Mouse (Mus musculus) bone marrow, adult 2 months (tissue): ENCODE measurements around the gene Itih5. TPM values are rescaled to one million over a fixed set of nuclear protein-coding genes. Genes with fewer than 3 reads are reported as not detected.

Source experiments
- H3K27ac ChIP-seq: fragments of 200-500 bp; 2 replicates; pipeline ENCODE4 v1.5.1; 2012; ENCODE audit warnings: low read depth, mild to moderate bottlenecking, control low read depth, inconsistent platforms, low read length; ENCODE audit not compliant: control insufficient read depth, poor library complexity, insufficient read depth
- H3K4me1 ChIP-seq: fragments of 200-500 bp; 2 replicates; pipeline ENCODE4 v1.6.1; 2011; ENCODE audit warnings: low read length; ENCODE audit not compliant: control insufficient read depth, insufficient read depth
- H3K4me3 ChIP-seq: fragments of 200-500 bp; replicated peaks from 2 replicates; pipeline ENCODE3; 2011; ENCODE audit warnings: mild to moderate bottlenecking, low read depth, low read length, control low read depth; ENCODE audit not compliant: control insufficient read depth
- CTCF ChIP-seq: fragments of 200-500 bp; IDR thresholded peaks from 2 replicates; pipeline ENCODE4 v1.5.1; 2011; ENCODE audit warnings: low read length, control low read depth; ENCODE audit not compliant: control insufficient read depth, insufficient read depth
- POLR2A ChIP-seq: fragments of 200-500 bp; IDR thresholded peaks from 2 replicates; pipeline ENCODE4 v1.6.1; 2011; ENCODE audit warnings: low read depth, mild to moderate bottlenecking, control low read depth, low read length, borderline replicate concordance; ENCODE audit not compliant: control insufficient read depth
- WGBS: fragments of 180-500 bp; shearing (Covaris S2); methylation state at CpG from one replicate; pipeline ENCODE4 v1.1.7; 2018; 5-methylcytosine and 5-hydroxymethylcytosine counted together
- polyA plus RNA-seq: library from polyadenylated mRNA; stranded (reverse); fragments of >200 nt; gene quantifications from 2 replicates; pipeline ENCODE4 v1.2.4, GENCODE M21; 2011; ENCODE audit warnings: low replicate concordance; ENCODE audit not compliant: missing spikeins, insufficient read depth, insufficient read length

Itih5 gene
- polyA plus RNA-seq, 1 experiment, result 1.7 TPM

GRCm38 (mm10) chr2:10152590-10152989, 781 bp upstream of the Itih5 start:
- peak overlapping the region; percentile 62; the same call in 1 of the 2 replicates for H3K27ac ChIP-seq
- no peak overlapping the region for H3K4me3 ChIP-seq
- TF ChIP-seq CTCF (no peak), POLR2A (no peak)
- H3K4me1 ChIP-seq, result peaks cover 2% of the 10 kb centered on the region
- 1% methylated on average over 5 of the region's 5 CpGs for WGBS

GRCm38 (mm10) chr2:10157184-10157583, 3.8 kb downstream of the Itih5 start:
- no peak for TF ChIP-seq POLR2A
- no peak for TF ChIP-seq CTCF
- no peak overlapping the region for H3K4me3 ChIP-seq
- peaks cover 3% of the 10 kb centered on the region for H3K4me1 ChIP-seq
- no peak overlapping the region for H3K27ac ChIP-seq
- 72% methylated on average over 10 of the region's 10 CpGs for WGBS

GRCm38 (mm10) chr2:10162011-10162410, 8.6 kb downstream of the Itih5 start:
- TF ChIP-seq CTCF (no peak), POLR2A (no peak)
- Histone ChIP-seq H3K4me1 (peaks cover 3% of the 10 kb centered on the region; the same call in 1 of the 2 replicates), H3K27ac (no peak overlapping the region), H3K4me3 (no peak overlapping the region)
- WGBS, result 83% methylated on average over 4 of the region's 4 CpGs

- TF ChIP-seq POLR2A (no peak), CTCF (no peak)
- peaks cover 3% of the 10 kb centered on the region; the same call in 1 of the 2 replicates for H3K4me1 ChIP-seq
- WGBS, result 3% methylated on average over 6 of the region's 6 CpGs
- no peak overlapping the region for H3K4me3 ChIP-seq
- no peak overlapping the region for H3K27ac ChIP-seq
Observed at GRCm38 (mm10) chr2:10166635-10167034, 13.3 kb downstream of the Itih5 start.

- Histone ChIP-seq H3K4me3 (no peak overlapping the region), H3K4me1 (peaks cover 3% of the 10 kb centered on the region; the same call in 1 of the 2 replicates), H3K27ac (no peak overlapping the region)
- no peak for TF ChIP-seq POLR2A
- TF ChIP-seq CTCF, result no peak
- WGBS, result 29% methylated on average over 11 of the region's 11 CpGs
Observed at GRCm38 (mm10) chr2:10167283-10167682, 13.9 kb downstream of the Itih5 start.

- Histone ChIP-seq H3K27ac (no peak overlapping the region), H3K4me3 (no peak overlapping the region), H3K4me1 (peaks cover 3% of the 10 kb centered on the region; the same call in 1 of the 2 replicates)
- no peak for TF ChIP-seq POLR2A
- TF ChIP-seq CTCF, result no peak
- 61% methylated on average over 8 of the region's 8 CpGs for WGBS
Observed at GRCm38 (mm10) chr2:10168016-10168415, 14.6 kb downstream of the Itih5 start.

- Histone ChIP-seq H3K4me1 (peaks cover 3% of the 10 kb centered on the region; the same call in 1 of the 2 replicates), H3K27ac (no peak overlapping the region), H3K4me3 (no peak overlapping the region)
- WGBS, result 90% methylated on average over 16 of the region's 16 CpGs
- TF ChIP-seq POLR2A, result no peak
Observed at GRCm38 (mm10) chr2:10169991-10170390, 16.6 kb downstream of the Itih5 start.

- TF ChIP-seq CTCF, result no peak
- no peak for TF ChIP-seq POLR2A
Observed at GRCm38 (mm10) chr2:10193553-10193952, 40.2 kb downstream of the Itih5 start.

GRCm38 (mm10) chr2:10195162-10195561, 41.8 kb downstream of the Itih5 start:
- Histone ChIP-seq H3K4me1 (no peaks in the 10 kb centered on the region; the same call in 1 of the 2 replicates), H3K4me3 (no peak overlapping the region), H3K27ac (no peak overlapping the region)
- TF ChIP-seq POLR2A (no peak), CTCF (peak; percentile 31; the same call in 1 of the 2 replicates)
- 83% methylated on average over 3 of the region's 3 CpGs for WGBS

More at GRCm38 (mm10) chr2:10193553-10193952, 40.2 kb downstream of the Itih5 start:
- H3K27ac ChIP-seq, result no peak overlapping the region
- 22% methylated on average over 3 of the region's 3 CpGs for WGBS
- H3K4me1 ChIP-seq, result no peaks in the 10 kb centered on the region; the same call in 1 of the 2 replicates
- H3K4me3 ChIP-seq, result no peak overlapping the region

- WGBS, result 73% methylated on average over 2 of the region's 2 CpGs
- no peak overlapping the region for H3K27ac ChIP-seq
- no peak for TF ChIP-seq POLR2A
- no peak for TF ChIP-seq CTCF
- no peaks in the 10 kb centered on the region; the same call in 1 of the 2 replicates for H3K4me1 ChIP-seq
- no peak overlapping the region for H3K4me3 ChIP-seq
Observed at GRCm38 (mm10) chr2:10199326-10199725, 46.0 kb downstream of the Itih5 start.
